Mouse (Mus musculus): ENCODE data around the gene Mpig6b. TPM values are rescaled to one million over a fixed set of nuclear protein-coding genes. Genes with fewer than 3 reads are reported as not detected.
A peak's percentile ranks its signal among the peaks of the same experiment; 100 is the strongest.
"Not testable (repeated sequence)": the region's sequence is repeated elsewhere in the genome, so short reads cannot be mapped to it uniquely, and the experiment has no call there.

Mpig6b gene
- total RNA-seq, 2 experiments from 2014 or later = not detected

GRCm38 (mm10) chr17:35034896-35035295 is 31.1 kb downstream of the Mpig6b start:
- DNase-seq = no peak

- DNase-seq = not testable (repeated sequence)
Measured at GRCm38 (mm10) chr17:35033703-35034102, 32.3 kb downstream of the Mpig6b start.

- DNase-seq = no peak
Measured at GRCm38 (mm10) chr17:35032323-35032870, 33.6 kb downstream of the Mpig6b start.

GRCm38 (mm10) chr17:35031880-35032279 is 34.1 kb downstream of the Mpig6b start:
- DNase-seq = no peak

- no peak for DNase-seq
Measured at GRCm38 (mm10) chr17:35031272-35031671, 34.7 kb downstream of the Mpig6b start.

GRCm38 (mm10) chr17:35029691-35030532 is 36.1 kb downstream of the Mpig6b start:
- no peak for DNase-seq

- DNase-seq = no peak
Measured at GRCm38 (mm10) chr17:35028315-35028714, 37.7 kb downstream of the Mpig6b start.

- peak; percentile 68 for DNase-seq
Measured at GRCm38 (mm10) chr17:35027277-35028068, 38.5 kb downstream of the Mpig6b start, which contains the start of gene Sapcd1. TSS of gene Sapcd1 (minus strand) at chr17:35028016.

- no peak for DNase-seq
Measured at GRCm38 (mm10) chr17:35026206-35026605, 39.8 kb downstream of the Mpig6b start.

- peak; percentile 31 for DNase-seq
Measured at GRCm38 (mm10) chr17:35024691-35025488, 41.1 kb downstream of the Mpig6b start.

GRCm38 (mm10) chr17:35024261-35024660 is 41.7 kb downstream of the Mpig6b start:
- no peak for DNase-seq

GRCm38 (mm10) chr17:35023756-35024155 is 42.2 kb downstream of the Mpig6b start:
- no peak for DNase-seq

- DNase-seq = no peak
Measured at GRCm38 (mm10) chr17:35023221-35023620, 42.8 kb downstream of the Mpig6b start.

- DNase-seq = no peak
Measured at GRCm38 (mm10) chr17:35022541-35023060, 43.4 kb downstream of the Mpig6b start.

- no peak for DNase-seq
Measured at GRCm38 (mm10) chr17:35021842-35022477, 44.0 kb downstream of the Mpig6b start.

- DNase-seq = peak; percentile 75
Measured at GRCm38 (mm10) chr17:35021163-35021808, 44.7 kb downstream of the Mpig6b start.

- no peak for DNase-seq
Measured at GRCm38 (mm10) chr17:35020551-35020950, 45.4 kb downstream of the Mpig6b start.

GRCm38 (mm10) chr17:35019894-35020293 is 46.1 kb downstream of the Mpig6b start:
- no peak for DNase-seq

- no peak for DNase-seq
Measured at GRCm38 (mm10) chr17:35018171-35018570, 47.8 kb downstream of the Mpig6b start.

GRCm38 (mm10) chr17:35017706-35018030 is 48.3 kb downstream of the Mpig6b start:
- DNase-seq = no peak
